Mouse (Mus musculus) embryonic stem cell, embryonic (primary cell): Measurements from ENCODE around the gene Vmn1r200.
"Not testable (repeated sequence)": the region's sequence is repeated elsewhere in the genome, so short reads cannot be mapped to it uniquely, and the experiment has no call there.

Source experiments
- CTCF ChIA-PET, 4 experiments: fragments of 300-600 bp in 2 of 4; fragments of 350-600 bp in 2 of 4; sonication (Branson Sonifier 250); formaldehyde crosslinking; loops; one replicate each; lab custom pipeline; 2022; ENCODE audit warnings: inconsistent platforms in 2 of 4; lab: Charles Lee
- POLR2A ChIA-PET, 4 experiments: fragments of 300-600 bp in 2 of 4; fragments of 350-600 bp in 2 of 4; sonication (Branson Sonifier 250); formaldehyde crosslinking; loops; one replicate each; lab custom pipeline; 2022; ENCODE audit warnings: antibody characterized with exemption in 4 of 4, inconsistent platforms in 1 of 4; lab: Charles Lee

The Vmn1r200 gene

GRCm38 (mm10) chr13:22390073-22390472, at the start of gene Vmn1r200:
TSS of gene Vmn1r200 (plus strand) at chr13:22390373.
- ChIA-PET POLR2A (no interaction called here), CTCF (no interaction called here)

GRCm38 (mm10) chr13:22350064-22350463, 40.1 kb upstream of the Vmn1r200 start, which contains the start of gene Vmn1r198:
TSS of gene Vmn1r198 (plus strand) at chr13:22350364.
- POLR2A ChIA-PET, result no interaction called here

GRCm38 (mm10) chr13:22350813-22351212, 39.4 kb upstream of the Vmn1r200 start:
- POLR2A ChIA-PET, result interaction anchor here in 1 of 4 experiments (0.6 kb wide), 1 partner anchor 307 kb away, joined by 3 read pairs; no protein-coding TSS in a partner anchor
- CTCF ChIA-PET, result interaction anchor here in 1 of 4 experiments (0.5 kb wide), 1 partner anchor 1877 kb away, joined by 3 read pairs; no protein-coding TSS in a partner anchor

More at GRCm38 (mm10) chr13:22350064-22350463, 40.1 kb upstream of the Vmn1r200 start, which contains the start of gene Vmn1r198:
- CTCF ChIA-PET, result no interaction called here

- ChIA-PET CTCF (no interaction called here), POLR2A (no interaction called here)
Observed at GRCm38 (mm10) chr13:22379518-22379917, 10.7 kb upstream of the Vmn1r200 start, which contains the start of gene Vmn1r199. TSS of gene Vmn1r199 (plus strand) at chr13:22379818.

- CTCF ChIA-PET, result interaction anchor here in 1 of 4 experiments (0.6 kb wide), 1 partner anchor 12 kb away, joined by 3 read pairs; no protein-coding TSS in a partner anchor
Observed at GRCm38 (mm10) chr13:22381128-22381527, 9.0 kb upstream of the Vmn1r200 start.

GRCm38 (mm10) chr13:22383401-22383800, 6.8 kb upstream of the Vmn1r200 start:
- POLR2A ChIA-PET, result no interaction called here
- CTCF ChIA-PET, result no interaction called here

More at GRCm38 (mm10) chr13:22381128-22381527, 9.0 kb upstream of the Vmn1r200 start:
- POLR2A ChIA-PET, result not testable (repeated sequence)

- CTCF ChIA-PET, result no interaction called here
- POLR2A ChIA-PET, result no interaction called here
Observed at GRCm38 (mm10) chr13:22387050-22387449, 3.1 kb upstream of the Vmn1r200 start.

- CTCF ChIA-PET, result interaction anchor here in 1 of 4 experiments (0.5 kb wide), 1 partner anchor 351 kb away, joined by 3 read pairs; no protein-coding TSS in a partner anchor
Observed at GRCm38 (mm10) chr13:22402978-22403377, 12.8 kb downstream of the Vmn1r200 start.

More at GRCm38 (mm10) chr13:22402978-22403377, 12.8 kb downstream of the Vmn1r200 start:
- POLR2A ChIA-PET, result no interaction called here
